Mouse (Mus musculus) neural tube, embryonic 12.5 days (tissue): ENCODE data around the gene Rptor. TPM values are rescaled to one million over a fixed set of nuclear protein-coding genes. Genes with fewer than 3 reads are reported as not detected.

Source experiments
- ATAC-seq: fragments of 200-750 bp; cut with Nextera tagmentation; 2 replicates; pipeline ENCODE4 v1.8.0; 2017; ENCODE audit warnings: low read depth, mild to moderate bottlenecking, moderate TSS enrichment, moderate library complexity; ENCODE audit not compliant: low FRiP score
- H3K27ac ChIP-seq: fragments of 300-500 bp; sonication (generic); 2 replicates; pipeline ENCODE4 v1.5.1; 2016
- H3K27me3 ChIP-seq: fragments of 300-500 bp; sonication (generic); replicated peaks from 2 replicates; pipeline ENCODE4 v1.6.1; 2016; ENCODE audit warnings: mild to moderate bottlenecking
- H3K36me3 ChIP-seq: fragments of 300-500 bp; sonication (generic); 2 replicates; pipeline ENCODE4 v1.6.1; 2016; ENCODE audit warnings: mild to moderate bottlenecking
- H3K4me1 ChIP-seq: fragments of 300-500 bp; sonication (generic); 2 replicates; pipeline ENCODE4 v1.6.1; 2016
- H3K4me2 ChIP-seq: fragments of 300-500 bp; sonication (generic); replicated peaks from 2 replicates; pipeline ENCODE4 v1.6.1; 2016; ENCODE audit warnings: mild to moderate bottlenecking
- H3K4me3 ChIP-seq: fragments of 300-500 bp; sonication (generic); 2 replicates; pipeline ENCODE4 v1.5.1; 2016
- H3K9ac ChIP-seq: fragments of 300-500 bp; sonication (generic); 2 replicates; pipeline ENCODE4 v1.6.1; 2016; ENCODE audit warnings: mild to moderate bottlenecking
- H3K9me3 ChIP-seq: fragments of 300-500 bp; sonication (generic); 2 replicates; pipeline ENCODE4 v1.6.1; 2016; ENCODE audit warnings: mild to moderate bottlenecking
- WGBS: fragments of 180-500 bp; shearing (Covaris S2); methylation state at CpG from one replicate; pipeline ENCODE4 v1.1.7; 2016; 5-methylcytosine and 5-hydroxymethylcytosine counted together
- polyA plus RNA-seq: library from polyadenylated mRNA; unstranded; fragments of >200 nt; fragmentation: Nextera tagmentation; extraction: Ambion mirVana; gene quantifications from 2 replicates; pipeline ENCODE4 v1.2.1, GENCODE M21; 2016

Rptor gene
- polyA plus RNA-seq, 1 experiment from 2014 or later = 17.8 TPM

GRCm38 (mm10) chr11:119868556-119868955 is 265.9 kb downstream of the Rptor start:
- no peak for ATAC-seq
- Histone ChIP-seq H3K4me2 (no peak overlapping the region), H3K27ac (no peak overlapping the region), H3K4me3 (no peak overlapping the region), H3K36me3 (peaks cover 56% of the 10 kb centered on the region), H3K9ac (no peak overlapping the region), H3K27me3 (no peaks in the 10 kb centered on the region), H3K4me1 (0 out of 2 replicates have a peak, but pooled peaks cover under 1% of the 10 kb centered on the region), H3K9me3 (no peaks in the 10 kb centered on the region)
- WGBS = 90% methylated on average over 4 of the region's 4 CpGs

- H3K36me3 ChIP-seq = peaks cover 63% of the 10 kb centered on the region
- no peak overlapping the region for H3K27ac ChIP-seq
- no peak overlapping the region for H3K9ac ChIP-seq
- H3K9me3 ChIP-seq = no peaks in the 10 kb centered on the region
- no peaks in the 10 kb centered on the region for H3K27me3 ChIP-seq
- H3K4me1 ChIP-seq = no peaks in the 10 kb centered on the region
- no peak overlapping the region for H3K4me2 ChIP-seq
- no peak for ATAC-seq
- H3K4me3 ChIP-seq = no peak overlapping the region
- 89% methylated on average over 7 of the region's 7 CpGs for WGBS
Observed at GRCm38 (mm10) chr11:119871141-119871540, 268.4 kb downstream of the Rptor start.

GRCm38 (mm10) chr11:119873643-119874042 is 270.9 kb downstream of the Rptor start:
- Histone ChIP-seq H3K4me3 (no peak overlapping the region), H3K27ac (no peak overlapping the region), H3K4me1 (no peaks in the 10 kb centered on the region), H3K4me2 (no peak overlapping the region), H3K27me3 (no peaks in the 10 kb centered on the region), H3K9me3 (no peaks in the 10 kb centered on the region), H3K9ac (no peak overlapping the region), H3K36me3 (peaks cover 73% of the 10 kb centered on the region)
- no peak for ATAC-seq
- 93% methylated on average over 4 of the region's 4 CpGs for WGBS

- peaks cover 72% of the 10 kb centered on the region for H3K36me3 ChIP-seq
- ATAC-seq = no peak
- no peak overlapping the region for H3K27ac ChIP-seq
- H3K27me3 ChIP-seq = no peaks in the 10 kb centered on the region
- H3K4me1 ChIP-seq = no peaks in the 10 kb centered on the region
- H3K4me3 ChIP-seq = no peak overlapping the region
- no peak overlapping the region for H3K9ac ChIP-seq
- WGBS = 77% methylated on average over 1 of the region's 1 CpGs
- H3K4me2 ChIP-seq = no peak overlapping the region
- no peaks in the 10 kb centered on the region for H3K9me3 ChIP-seq
Observed at GRCm38 (mm10) chr11:119874841-119875240, 272.1 kb downstream of the Rptor start.

- no peak overlapping the region for H3K27ac ChIP-seq
- H3K4me2 ChIP-seq = no peak overlapping the region
- no peak overlapping the region for H3K4me3 ChIP-seq
- ATAC-seq = no peak
- H3K9ac ChIP-seq = no peak overlapping the region
- WGBS = 88% methylated on average over 9 of the region's 9 CpGs
- no peaks in the 10 kb centered on the region for H3K4me1 ChIP-seq
- no peaks in the 10 kb centered on the region for H3K27me3 ChIP-seq
- H3K36me3 ChIP-seq = peaks cover 74% of the 10 kb centered on the region
- H3K9me3 ChIP-seq = no peaks in the 10 kb centered on the region
Observed at GRCm38 (mm10) chr11:119875685-119876084, 273.0 kb downstream of the Rptor start.

- H3K4me2 ChIP-seq = no peak overlapping the region
- no peak overlapping the region for H3K9ac ChIP-seq
- no peak overlapping the region for H3K27ac ChIP-seq
- no peak overlapping the region for H3K4me3 ChIP-seq
- no peak for ATAC-seq
- H3K27me3 ChIP-seq = no peaks in the 10 kb centered on the region
- 91% methylated on average over 7 of the region's 7 CpGs for WGBS
- H3K36me3 ChIP-seq = peaks cover 65% of the 10 kb centered on the region
- H3K9me3 ChIP-seq = no peaks in the 10 kb centered on the region
- H3K4me1 ChIP-seq = no peaks in the 10 kb centered on the region
Observed at GRCm38 (mm10) chr11:119877124-119877523, 274.4 kb downstream of the Rptor start.

GRCm38 (mm10) chr11:119879573-119879972 is 276.9 kb downstream of the Rptor start:
- Histone ChIP-seq H3K4me1 (no peaks in the 10 kb centered on the region), H3K4me3 (no peak overlapping the region), H3K36me3 (peaks cover 46% of the 10 kb centered on the region), H3K9ac (no peak overlapping the region), H3K4me2 (no peak overlapping the region), H3K9me3 (no peaks in the 10 kb centered on the region), H3K27me3 (no peaks in the 10 kb centered on the region), H3K27ac (no peak overlapping the region)
- no peak for ATAC-seq
- WGBS = 95% methylated on average over 5 of the region's 5 CpGs

GRCm38 (mm10) chr11:119883646-119884045 is 280.9 kb downstream of the Rptor start:
- no peaks in the 10 kb centered on the region for H3K9me3 ChIP-seq
- H3K4me1 ChIP-seq = no peaks in the 10 kb centered on the region
- no peak overlapping the region for H3K27ac ChIP-seq
- no peaks in the 10 kb centered on the region for H3K27me3 ChIP-seq
- H3K36me3 ChIP-seq = peaks cover 58% of the 10 kb centered on the region
- WGBS = 85% methylated on average over 2 of the region's 2 CpGs
- no peak overlapping the region for H3K9ac ChIP-seq
- ATAC-seq = no peak
- H3K4me2 ChIP-seq = no peak overlapping the region
- H3K4me3 ChIP-seq = no peak overlapping the region

- peaks cover 4% of the 10 kb centered on the region; the same call in 1 of the 2 replicates for H3K4me1 ChIP-seq
- no peaks in the 10 kb centered on the region for H3K27me3 ChIP-seq
- H3K9ac ChIP-seq = no peak overlapping the region
- H3K36me3 ChIP-seq = peaks cover 77% of the 10 kb centered on the region
- H3K4me2 ChIP-seq = no peak overlapping the region
- 93% methylated on average over 3 of the region's 3 CpGs for WGBS
- ATAC-seq = no peak
- no peak overlapping the region for H3K4me3 ChIP-seq
- H3K9me3 ChIP-seq = no peaks in the 10 kb centered on the region
- no peak overlapping the region for H3K27ac ChIP-seq
Observed at GRCm38 (mm10) chr11:119889966-119890365, 287.3 kb downstream of the Rptor start.

GRCm38 (mm10) chr11:119891601-119892215 is 289.0 kb downstream of the Rptor start:
- no peak overlapping the region for H3K27ac ChIP-seq
- no peak overlapping the region for H3K4me3 ChIP-seq
- no peak for ATAC-seq
- 95% methylated on average over 7 of the region's 7 CpGs for WGBS
- no peaks in the 10 kb centered on the region for H3K27me3 ChIP-seq
- no peaks in the 10 kb centered on the region for H3K9me3 ChIP-seq
- H3K4me1 ChIP-seq = peaks cover 15% of the 10 kb centered on the region
- peaks cover 64% of the 10 kb centered on the region for H3K36me3 ChIP-seq
- H3K9ac ChIP-seq = no peak overlapping the region
- H3K4me2 ChIP-seq = no peak overlapping the region

- Histone ChIP-seq H3K36me3 (peaks cover 63% of the 10 kb centered on the region), H3K4me3 (no peak overlapping the region), H3K27me3 (no peaks in the 10 kb centered on the region), H3K4me1 (peaks cover 28% of the 10 kb centered on the region), H3K9ac (no peak overlapping the region), H3K9me3 (no peaks in the 10 kb centered on the region), H3K4me2 (no peak overlapping the region), H3K27ac (peak overlapping the region; percentile 62; the same call in 1 of the 2 replicates)
- WGBS = 32% methylated on average over 10 of the region's 10 CpGs
- no peak for ATAC-seq
Observed at GRCm38 (mm10) chr11:119893667-119894236, 291.0 kb downstream of the Rptor start.

GRCm38 (mm10) chr11:119894634-119895033 is 291.9 kb downstream of the Rptor start:
- Histone ChIP-seq H3K9ac (no peak overlapping the region), H3K27ac (no peak overlapping the region), H3K27me3 (no peaks in the 10 kb centered on the region), H3K36me3 (peaks cover 54% of the 10 kb centered on the region), H3K4me1 (peaks cover 28% of the 10 kb centered on the region), H3K4me3 (no peak overlapping the region), H3K9me3 (no peaks in the 10 kb centered on the region), H3K4me2 (no peak overlapping the region)
- no peak for ATAC-seq
- 64% methylated on average over 6 of the region's 6 CpGs for WGBS

- no peaks in the 10 kb centered on the region for H3K27me3 ChIP-seq
- peak overlapping the region; percentile 33; the same call in 1 of the 2 replicates for H3K27ac ChIP-seq
- H3K4me1 ChIP-seq = peaks cover 28% of the 10 kb centered on the region
- H3K9ac ChIP-seq = no peak overlapping the region
- no peak overlapping the region for H3K4me3 ChIP-seq
- ATAC-seq = peak; percentile 87
- peaks cover 32% of the 10 kb centered on the region for H3K36me3 ChIP-seq
- no peak overlapping the region for H3K4me2 ChIP-seq
- no peaks in the 10 kb centered on the region for H3K9me3 ChIP-seq
- 69% methylated on average over 9 of the region's 9 CpGs for WGBS
Observed at GRCm38 (mm10) chr11:119897041-119897440, 294.3 kb downstream of the Rptor start.
